Comparison of ENCODE assay signal across 8 mouse cellular contexts in the genomic region with DNA sequence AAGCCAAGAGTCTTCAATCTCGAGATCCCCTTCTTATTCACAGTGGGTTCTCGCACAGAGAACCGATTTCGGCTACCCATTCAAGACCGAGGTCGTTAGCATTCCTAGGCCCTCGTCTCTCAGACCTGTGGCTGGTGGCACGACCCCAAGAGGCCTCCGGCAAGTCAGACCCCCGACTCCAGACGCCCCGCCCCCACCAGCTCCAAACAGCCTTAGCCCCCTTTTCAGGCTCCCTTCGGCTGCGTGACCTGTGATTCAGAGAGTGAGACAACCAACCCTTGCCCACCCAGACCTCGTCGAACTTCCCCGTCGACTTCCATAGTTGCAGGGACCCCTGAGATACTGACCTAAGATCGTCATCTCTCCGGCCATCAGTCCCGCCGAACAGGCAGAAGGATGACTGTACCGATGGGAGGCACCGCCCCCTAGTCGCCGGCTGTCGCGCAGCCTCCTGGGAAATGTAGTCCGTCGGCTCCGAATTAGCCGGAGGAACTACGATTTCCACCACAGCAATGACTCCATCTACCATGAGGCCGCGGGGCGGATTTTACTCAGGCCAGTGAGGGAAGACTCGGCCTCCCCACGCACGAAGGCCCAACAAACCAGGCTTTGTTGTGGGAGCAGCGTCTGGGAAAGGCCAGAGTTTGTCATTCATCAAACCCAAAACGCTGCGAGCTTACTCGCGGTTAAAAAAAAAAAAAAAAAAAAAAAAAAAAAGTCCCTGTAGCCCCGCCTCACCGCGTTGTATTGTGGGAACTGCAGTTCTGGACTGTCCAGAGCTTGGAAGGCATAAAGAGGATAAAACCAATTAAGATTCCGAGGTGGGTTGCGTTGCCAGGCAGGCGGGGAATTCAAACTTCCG. TPM values are rescaled to one million over a fixed set of nuclear protein-coding genes. Genes with fewer than 3 reads are reported as not detected.
A peak's percentile ranks its signal among the peaks of the same experiment; 100 is the strongest.
DNase-seq lines count a peak whose midpoint lies in the region; ATAC-seq and TF ChIP-seq lines count a peak whose summit lies in the region.

Gene Hspa13 (minus strand): TSS at position 717 of the 862 bp plus-strand sequence.

- peaks cover 34% of the 10 kb centered on the region for H3K36me3 ChIP-seq in hindbrain, embryonic 10.5 days
- H3K36me3 ChIP-seq in lung, postnatal 0 days (ENCODE audit: insufficient read depth, low read length) = no peaks in the 10 kb centered on the region

- peak within 1 kb of the TSS; percentile 35 for H3K9ac ChIP-seq in lung, postnatal 0 days (replicated peaks; ENCODE audit: low read depth)

- H3K27ac ChIP-seq in hindbrain, embryonic 10.5 days = peak within 1 kb of the TSS; percentile 92
- peak within 1 kb of the TSS; percentile 48 for H3K27ac ChIP-seq in lung, postnatal 0 days (ENCODE audit: low read length)

- under 1% methylated on average over 51 of the region's 51 CpGs for WGBS in hindbrain, embryonic 10.5 days
- under 1% methylated on average over 51 of the region's 51 CpGs for WGBS in lung, postnatal 0 days

- TF ChIP-seq CTCF in lung, postnatal 0 days (IDR thresholded peaks at IDR 0.05) = peak; percentile 39

- peak; percentile 97 for DNase-seq in MN1 (ENCODE audit: low spot score)
- DNase-seq in cerebellum, adult 9-10 months = peak; percentile 99
- peak; percentile 97 for DNase-seq in hindbrain, embryonic 10.5 days (ENCODE audit: low spot score)
- DNase-seq in layer of hippocampus, adult 9-11 months = peak; percentile 99
- peak; percentile 99 for DNase-seq in lung, postnatal 0 days (ENCODE audit: low spot score)
- peak; percentile 93 for DNase-seq in ovary, postnatal 14 days (ENCODE audit: low spot score)
- DNase-seq in thymus, postnatal 14 days = peak; percentile 94

- no peaks in the 10 kb centered on the region for H3K27me3 ChIP-seq in hindbrain, embryonic 10.5 days (ENCODE audit: insufficient read depth, poor library complexity, severe bottlenecking)
- H3K27me3 ChIP-seq in lung, postnatal 0 days (replicated peaks; ENCODE audit: insufficient read depth, low read length) = no peaks in the 10 kb centered on the region

- TF ChIP-seq EP300 in lung, postnatal 0 days (IDR thresholded peaks at IDR 0.05) = no peak; the same call in 1 of the 2 replicates

- no peaks in the 10 kb centered on the region for H3K9me3 ChIP-seq in hindbrain, embryonic 10.5 days
- H3K9me3 ChIP-seq in lung, postnatal 0 days (ENCODE audit: low read length) = no peaks in the 10 kb centered on the region

- peak; percentile 100 for ATAC-seq in frontal cortex, adult (ENCODE audit: low TSS enrichment)
- peak; percentile 99 for ATAC-seq in lung, postnatal 0 days

- peak within 1 kb of the TSS; percentile 77 for H3K4me2 ChIP-seq in lung, postnatal 0 days (replicated peaks; ENCODE audit: low read depth, low read length)

- peak within 1 kb of the TSS; percentile 74 for H3K4me3 ChIP-seq in hindbrain, embryonic 10.5 days
- H3K4me3 ChIP-seq in lung, postnatal 0 days (ENCODE audit: low read depth, low read length) = peak within 1 kb of the TSS; percentile 80

- peaks cover 9% of the 10 kb centered on the region for H3K4me1 ChIP-seq in hindbrain, embryonic 10.5 days (replicated peaks)
- peaks cover 7% of the 10 kb centered on the region; the same call in 1 of the 2 replicates for H3K4me1 ChIP-seq in lung, postnatal 0 days (ENCODE audit: insufficient read depth, low read depth, low read length)

RNA-seq across cellular contexts. Expression of gene Hspa13, which starts in this region (rescaled TPM):
- 23.5 and 25.2 TPM in 2 replicates for polyA plus RNA-seq in hindbrain, embryonic 10.5 days (2016; fragmentation: Nextera tagmentation; extraction: Ambion mirVana)
- polyA plus RNA-seq in lung, postnatal 0 days (2015; fragmentation: Nextera tagmentation; extraction: Ambion mirVana) = 18.4 TPM in 2 replicates

Comparison
In these comparisons a context has a peak if more than half of its experiments do, and no peak if none do; other contexts are left out.
1. Peak in every context shown above with its lines: DNase-seq, ATAC-seq, H3K4me3 ChIP-seq and H3K27ac ChIP-seq.